Mouse (Mus musculus) cerebellum, postnatal 36 days (tissue): ENCODE data around the gene Neurod2.

ENCODE experiments used
- DNase-seq, 2 experiments: peaks; one replicate each; pipeline ENCODE4 v3.0.0; 2021 to 2022; ENCODE audit warnings: mixed read lengths in 2 of 2

Neurod2 gene

DNA sequence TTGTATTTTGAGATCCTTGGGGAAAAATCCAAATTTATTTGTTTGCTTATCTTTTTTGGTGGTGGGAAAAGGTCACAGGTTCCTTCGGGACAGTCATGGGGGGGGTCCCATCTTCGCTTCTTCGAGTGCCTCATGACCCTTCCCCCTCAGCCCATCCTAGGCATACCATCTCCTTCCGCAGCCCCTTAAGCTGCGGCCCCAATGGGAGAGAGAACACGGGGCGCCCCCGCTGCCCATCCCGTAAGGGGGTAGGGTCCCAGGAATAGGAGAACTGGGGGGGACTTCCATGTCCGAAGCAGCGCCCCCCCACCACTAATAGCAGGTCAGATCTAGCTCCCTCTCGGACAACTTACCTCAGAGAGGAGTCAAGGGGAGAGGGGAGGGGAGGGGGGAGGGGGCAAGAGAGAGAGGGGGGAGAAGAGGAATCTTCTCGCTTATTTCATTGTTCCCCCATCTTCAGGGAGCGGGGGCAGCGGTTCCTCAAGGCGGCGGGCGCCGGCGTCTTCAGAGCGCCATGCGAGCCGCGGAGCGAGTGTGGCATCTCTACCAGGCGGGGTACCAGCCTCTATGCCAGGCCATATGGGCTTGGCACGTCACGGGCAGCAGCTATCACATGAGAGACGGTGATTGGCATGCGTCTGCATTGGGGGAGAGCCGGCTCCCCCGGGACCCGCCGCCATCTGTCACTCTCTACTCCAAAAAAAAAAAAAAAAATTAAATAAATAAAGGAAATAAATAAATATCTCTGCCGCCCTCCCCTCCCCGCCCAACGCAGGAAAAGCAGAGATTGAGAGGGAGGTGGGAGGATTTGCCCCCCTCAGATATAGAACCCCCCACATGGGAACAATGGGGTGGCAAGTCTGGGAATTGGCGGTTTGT, at the start of gene Neurod2:
Gene Neurod2, minus strand, starts transcription at position 568 of the 879 bp plus-strand sequence.
- DNase-seq = peak; percentile 95

GRCm38 (mm10) chr11:98377787-98378186, 48.3 kb upstream of the Neurod2 start:
- no peak for DNase-seq

DNA sequence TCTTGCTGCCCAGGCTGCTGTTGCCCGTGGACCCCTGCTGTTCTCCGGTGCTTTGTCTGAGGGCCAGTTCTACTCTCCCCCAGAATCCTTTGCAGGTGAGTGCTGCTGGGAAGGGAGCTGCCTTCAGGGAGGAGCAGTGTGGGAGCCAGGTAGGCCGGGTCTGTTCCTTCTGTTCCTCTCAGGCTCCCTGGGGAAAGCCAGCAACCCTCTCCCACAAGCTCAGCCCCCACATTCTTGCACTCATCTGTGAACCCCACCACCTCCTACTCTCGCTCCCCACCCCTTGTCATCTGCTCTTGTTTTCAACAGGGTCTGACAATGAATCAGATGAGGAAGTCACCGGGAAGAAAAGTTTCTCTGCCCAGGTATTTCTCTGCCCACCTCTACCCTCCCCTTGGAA, 47.3 kb upstream of the Neurod2 start:
- no peak for DNase-seq

DNA sequence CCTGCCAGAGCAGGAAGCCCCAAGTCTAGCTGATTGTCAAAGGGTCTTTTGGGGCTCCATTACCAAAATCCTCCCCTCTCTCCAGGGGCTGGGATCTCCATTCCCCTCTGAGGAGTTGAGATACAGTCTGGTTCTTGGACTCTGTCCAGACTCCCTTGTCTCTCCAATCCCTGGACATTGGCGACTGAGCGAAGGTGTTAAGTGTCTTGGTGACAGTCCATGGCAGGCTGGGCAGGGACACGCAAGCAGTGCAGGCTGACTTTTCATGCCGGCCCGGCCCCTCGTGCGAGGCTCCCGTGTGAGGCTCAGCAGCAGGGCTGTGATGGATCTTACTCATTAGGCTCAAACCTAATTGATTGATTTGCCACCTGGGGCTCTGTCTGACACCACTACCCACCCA, 44.8 kb upstream of the Neurod2 start:
- DNase-seq = no peak

GRCm38 (mm10) chr11:98373244-98373643, 43.8 kb upstream of the Neurod2 start:
- DNase-seq = no peak

GRCm38 (mm10) chr11:98372406-98372805, 43.0 kb upstream of the Neurod2 start:
- peak; percentile 70 to 71 for DNase-seq

GRCm38 (mm10) chr11:98371556-98372240, 42.2 kb upstream of the Neurod2 start:
- DNase-seq = no peak

DNA sequence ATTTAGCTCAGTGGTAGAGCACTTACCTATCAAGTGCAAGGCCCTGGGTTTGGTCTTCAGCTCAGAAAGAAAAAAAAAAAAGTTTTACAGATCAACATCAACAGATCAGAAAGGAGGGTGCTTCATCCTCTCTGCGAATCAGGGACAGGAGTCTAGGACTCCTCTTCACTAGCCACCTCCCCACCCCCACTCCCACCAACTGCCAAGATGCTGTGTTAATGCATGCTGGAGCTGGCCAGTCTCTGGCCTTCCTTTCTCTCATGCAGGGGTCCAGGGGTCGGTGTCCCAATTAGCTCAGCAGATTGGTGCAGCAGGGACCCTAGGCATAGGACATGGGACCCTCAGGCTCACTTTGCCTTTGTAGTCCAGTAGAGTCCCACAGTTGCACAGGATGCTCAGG, 41.1 kb upstream of the Neurod2 start:
- DNase-seq = no peak

GRCm38 (mm10) chr11:98369337-98369736, 39.9 kb upstream of the Neurod2 start:
- DNase-seq = peak; percentile 58 to 66

DNA sequence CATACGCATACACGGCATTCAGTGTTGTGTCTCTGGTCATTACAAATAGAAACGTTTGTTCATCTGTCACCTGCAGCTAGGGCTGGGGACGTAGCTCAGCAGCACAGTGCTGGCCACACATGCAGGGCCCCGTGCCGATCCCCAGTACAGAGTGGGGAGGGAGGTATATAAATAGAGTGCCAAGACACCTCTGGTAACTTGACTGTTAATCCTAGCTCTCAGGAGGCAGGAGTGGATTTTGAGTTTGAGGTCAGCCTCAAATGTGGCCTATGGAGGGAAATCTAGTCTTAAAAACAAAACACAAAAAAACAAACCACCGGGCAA, 38.4 kb upstream of the Neurod2 start:
- DNase-seq = no peak

- DNase-seq = no peak
Observed at GRCm38 (mm10) chr11:98367171-98367862, 37.9 kb upstream of the Neurod2 start.

GRCm38 (mm10) chr11:98366290-98366689, 36.8 kb upstream of the Neurod2 start:
- DNase-seq = no peak

GRCm38 (mm10) chr11:98364410-98364809, 35.0 kb upstream of the Neurod2 start:
- no peak for DNase-seq

DNA sequence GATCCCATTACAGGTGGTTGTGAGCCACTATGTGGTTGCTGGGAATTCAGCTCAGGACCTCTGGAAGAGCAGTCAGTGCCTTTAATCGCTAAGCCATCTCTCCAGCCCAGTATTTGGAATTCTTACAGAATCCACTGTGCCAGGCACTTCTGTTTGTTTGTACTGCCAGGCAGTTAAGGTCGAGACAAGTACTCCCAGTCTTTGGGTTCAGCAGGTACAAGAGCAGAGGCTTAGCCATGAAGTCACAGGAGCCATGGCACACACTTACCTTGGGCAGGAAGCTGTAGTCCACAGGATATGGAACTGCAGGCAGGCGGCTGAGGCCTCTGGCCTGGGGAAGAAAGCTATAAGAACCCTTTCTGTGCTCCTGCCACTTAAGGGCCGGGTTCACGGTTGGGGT, 34.4 kb upstream of the Neurod2 start:
- no peak for DNase-seq

DNA sequence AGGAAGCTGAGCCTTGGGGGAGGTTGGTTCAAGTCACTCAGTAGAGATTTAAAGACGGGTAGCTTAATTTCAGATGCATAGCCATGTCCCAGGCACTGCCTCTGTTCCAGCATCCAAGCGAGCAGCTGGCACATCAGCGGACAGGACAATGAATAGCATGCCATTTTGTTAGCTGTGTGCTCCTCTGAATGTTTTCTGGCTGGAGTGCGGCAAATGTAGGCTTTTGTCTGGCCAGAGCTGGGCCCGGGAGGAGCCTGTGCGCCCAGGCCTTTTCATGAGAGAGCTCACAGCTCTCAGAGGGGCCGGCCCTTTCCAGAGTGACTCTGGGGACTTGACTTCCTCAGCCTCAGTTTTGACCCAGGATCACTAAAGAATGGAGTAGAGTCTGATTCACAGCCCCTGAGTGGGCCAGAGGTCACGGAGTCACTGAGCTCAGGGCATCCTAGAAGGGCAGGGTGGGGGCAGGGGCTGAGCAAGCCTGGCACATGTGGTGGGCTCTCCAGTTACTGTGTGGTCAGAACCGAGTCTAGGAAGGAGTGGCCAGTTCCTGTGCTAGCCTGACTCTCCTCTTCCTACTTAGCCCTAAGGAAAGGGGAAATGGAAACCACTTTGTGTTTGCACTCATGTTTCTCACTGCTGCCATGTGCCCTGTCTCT, 31.5 kb upstream of the Neurod2 start:
- no peak for DNase-seq

DNA sequence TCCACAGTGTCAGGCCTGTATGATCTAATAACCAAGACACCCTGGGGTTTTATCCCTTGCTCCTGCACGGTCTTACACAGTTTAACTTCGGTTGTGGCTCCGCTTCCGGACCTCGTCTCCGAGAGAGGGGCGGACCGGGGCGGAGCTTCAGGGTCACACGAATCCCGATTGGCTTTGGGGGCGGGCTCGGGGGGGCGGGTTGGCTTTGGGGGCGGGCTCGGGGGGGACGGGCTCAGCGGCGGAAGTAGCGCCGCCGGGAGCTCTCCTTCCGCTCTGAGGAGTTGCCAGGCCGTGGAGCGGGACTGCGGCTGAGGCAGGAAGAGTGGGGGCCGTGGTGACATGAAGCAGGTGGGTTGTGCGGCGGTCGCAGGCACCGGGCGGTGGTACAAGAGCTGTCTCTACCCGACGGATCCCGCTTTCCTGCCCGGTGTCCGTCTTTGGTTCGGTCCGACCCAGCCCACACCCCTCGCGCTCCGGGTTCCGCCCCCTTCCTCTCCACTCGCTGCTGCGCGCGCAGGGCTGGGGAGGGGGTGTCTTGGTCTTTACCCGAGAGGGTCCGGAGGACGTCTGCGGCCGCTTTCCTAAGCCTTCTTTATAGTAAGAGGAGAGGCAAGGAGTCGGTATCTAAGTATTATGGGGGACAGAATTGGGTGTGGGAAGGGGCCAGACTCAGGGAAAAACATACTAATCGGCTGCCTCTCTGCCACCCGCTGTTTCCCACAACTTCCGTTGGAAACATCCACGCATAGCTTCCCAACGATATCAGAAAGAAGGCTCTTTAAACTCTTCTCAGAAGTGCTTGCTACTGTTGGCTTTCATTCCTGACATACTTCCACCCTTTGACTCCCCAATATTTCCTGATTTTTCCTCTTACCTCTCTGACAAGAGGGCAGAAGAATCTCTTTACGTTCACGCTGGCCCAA, 29.0 kb upstream of the Neurod2 start, which contains the start of gene Stard3:
Gene Stard3, plus strand, starts transcription at position 208 of the 923 bp plus-strand sequence.
- DNase-seq = peak; percentile 79 to 87

GRCm38 (mm10) chr11:98357396-98358160, 28.1 kb upstream of the Neurod2 start:
- no peak for DNase-seq

GRCm38 (mm10) chr11:98356625-98357394, 27.4 kb upstream of the Neurod2 start:
- no peak for DNase-seq

DNA sequence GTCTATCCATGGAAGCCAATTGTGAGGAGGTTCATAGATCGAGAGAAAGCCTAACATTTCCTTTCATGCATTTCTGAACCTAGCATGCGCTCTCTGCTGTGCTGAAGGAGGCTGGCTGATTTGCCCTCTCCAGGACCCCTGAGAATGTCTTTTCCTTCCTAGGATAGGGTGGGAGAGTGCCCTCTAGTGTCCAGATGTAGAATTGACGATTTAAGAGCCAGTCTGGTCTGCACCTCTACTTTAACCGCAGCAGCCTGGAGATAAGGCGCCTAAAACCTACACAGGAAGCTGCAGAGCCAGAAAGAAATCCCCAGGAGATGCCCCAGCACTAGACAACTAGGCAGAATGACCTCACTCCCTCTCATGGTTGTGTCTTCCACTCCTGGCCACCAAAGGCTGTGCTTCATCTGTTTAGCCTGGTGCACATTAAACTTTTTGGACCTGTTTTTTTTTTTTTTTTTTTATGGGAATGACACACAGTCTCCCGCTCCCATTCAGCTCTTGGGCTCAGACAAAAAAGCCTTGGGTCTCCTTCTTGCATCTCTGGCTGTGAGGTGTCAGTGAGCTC, 26.4 kb upstream of the Neurod2 start:
- DNase-seq = peak in 1 of 2 experiments; percentile 62

DNA sequence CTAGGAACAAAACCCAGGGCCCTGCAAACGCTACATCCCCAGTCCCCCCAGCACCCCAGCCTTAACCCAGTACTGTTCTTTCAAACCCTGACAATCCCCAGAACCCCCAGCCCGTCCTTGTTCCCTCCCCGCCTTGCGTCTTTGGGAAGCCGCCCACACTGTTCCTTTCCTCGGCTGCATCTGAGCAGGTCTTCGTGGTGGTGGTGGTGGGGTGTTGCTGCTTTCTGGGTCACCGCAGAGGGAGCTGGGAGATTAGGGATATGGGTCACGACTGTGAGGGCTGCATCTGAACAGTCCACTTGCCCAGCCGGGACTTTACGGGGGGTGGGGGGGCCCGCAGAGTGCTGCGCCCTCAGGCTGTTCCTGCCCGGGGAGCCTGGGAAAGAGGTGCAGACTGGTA, 25.0 kb upstream of the Neurod2 start:
- DNase-seq = no peak
